Mouse (Mus musculus) megakaryocyte, embryonic 14.5 days (primary cell): Measurements from ENCODE around the gene Olfr47.

ENCODE experiments used
- FLI1 ChIP-seq: IDR thresholded peaks from 2 replicates; pipeline ENCODE4 v1.6.1; 2012; ENCODE audit warnings: low read length, inconsistent platforms, mixed read lengths
- GATA1 ChIP-seq: IDR thresholded peaks from 3 replicates; pipeline ENCODE4 v1.6.1; 2012; ENCODE audit warnings: mixed read lengths, low read length, inconsistent platforms, borderline replicate concordance

DNA sequence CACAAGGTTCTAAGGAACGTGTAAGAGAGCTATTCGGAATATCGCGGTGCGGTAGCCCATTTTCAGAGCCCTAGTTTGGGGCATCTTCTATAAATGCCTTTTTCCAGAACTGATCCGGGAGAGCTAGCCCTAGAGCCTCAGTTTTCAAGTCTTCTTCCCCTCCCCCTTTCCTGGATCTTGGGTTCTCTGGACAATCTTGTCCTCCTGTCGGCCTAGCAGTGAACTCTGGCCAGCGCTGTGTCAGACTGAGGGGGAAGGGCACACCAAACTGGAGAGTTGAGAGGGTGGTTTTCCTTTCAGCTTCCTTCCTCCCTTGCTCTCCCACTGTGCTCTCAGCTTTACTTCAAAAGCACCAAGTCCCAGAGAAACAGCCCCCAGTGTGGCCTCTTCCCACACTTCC lies 35.0 kb downstream of the Olfr47 start:
- TF ChIP-seq GATA1 (no peak), FLI1 (no peak)
